12 mouse cellular contexts compared by ENCODE assay signal in the genomic region with DNA sequence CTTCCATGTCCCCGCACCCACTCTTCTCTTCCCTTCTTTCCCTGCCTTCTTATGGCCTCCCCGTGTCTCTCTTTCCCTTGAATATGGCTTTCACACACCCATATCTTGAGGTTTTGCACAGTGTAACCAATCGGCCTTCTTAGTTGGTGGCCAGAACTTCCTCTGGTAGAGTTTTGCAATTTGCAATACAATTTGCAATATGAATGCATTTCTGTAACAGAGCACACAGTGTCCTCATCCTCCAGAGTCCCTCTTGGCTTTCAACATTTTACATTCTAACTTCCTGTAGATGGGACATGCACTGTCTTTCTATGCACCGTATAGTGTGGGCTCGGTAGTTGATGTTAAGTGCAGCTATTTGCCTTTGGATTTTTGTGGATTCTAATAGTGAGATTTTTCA.
"Had no signal": no experiment of that assay in that cellular context is flagged by ENCODE, and none has a peak within 500 bp of the region (broad histone marks: within the 10 kb centered on the region; RNA-seq: fewer than 3 reads in every experiment).

No protein-coding gene starts in this region.

- H3K9me3 ChIP-seq: limb, embryonic 15.5 days; midbrain, embryonic 10.5 days; neural tube, embryonic 13.5 days had no signal

- H3K9ac ChIP-seq: limb, embryonic 15.5 days; neural tube, embryonic 13.5 days had no signal

- H3K27ac ChIP-seq: left cerebral cortex, adult 2 months; limb, embryonic 15.5 days; midbrain, embryonic 10.5 days; neural tube, embryonic 13.5 days had no signal

- H3K4me1 ChIP-seq: limb, embryonic 15.5 days; midbrain, embryonic 10.5 days; neural tube, embryonic 13.5 days had no signal

- ATAC-seq: intestine, embryonic 16.5 days had no signal

- H3K4me3 ChIP-seq: left cerebral cortex, adult 2 months; limb, embryonic 15.5 days; midbrain, embryonic 10.5 days; neural tube, embryonic 13.5 days had no signal

- H3K4me2 ChIP-seq: limb, embryonic 15.5 days; neural tube, embryonic 13.5 days had no signal

- DNase-seq: kidney, adult 8-10 months; kidney, postnatal 25 days; lung, adult 18-20 months; midbrain, embryonic 14.5 days; right cerebral cortex, adult 18-20 months; right cerebral cortex, postnatal 25 days; thymus, postnatal 36 days had no signal

- H3K27me3 ChIP-seq: limb, embryonic 15.5 days; neural tube, embryonic 13.5 days had no signal

- H3K36me3 ChIP-seq: limb, embryonic 15.5 days; midbrain, embryonic 10.5 days; neural tube, embryonic 13.5 days had no signal
